Mouse (Mus musculus) C2C12 (cell line): ENCODE measurements at regions not wholly inside any gene's neighbourhood (a gene's known extent, or its start where the extent isn't known, plus 50 kb on each side); places are given as distances from the start of the nearest gene placed in this dataset.

Source experiments
- H3K27me3 ChIP-seq: one replicate; pipeline ENCODE4 v1.6.1; 2011; ENCODE audit not compliant: control insufficient read depth, insufficient read depth, insufficient read length
- H3K36me3 ChIP-seq: one replicate; pipeline ENCODE4 v1.6.1; 2011; ENCODE audit not compliant: control insufficient read depth, insufficient read depth
- H3K4me3 ChIP-seq: one replicate; pipeline ENCODE4 v1.5.1; 2011; ENCODE audit warnings: mild to moderate bottlenecking, control low read depth; ENCODE audit not compliant: poor library complexity, insufficient read depth, severe bottlenecking
- H3K79me2 ChIP-seq: one replicate; pipeline ENCODE4 v1.6.1; 2011; ENCODE audit not compliant: control insufficient read depth, insufficient read depth
- H3K79me3 ChIP-seq: one replicate; pipeline ENCODE4 v1.6.1; 2011; ENCODE audit warnings: low read depth, control low read depth
- H3ac ChIP-seq: one replicate; pipeline ENCODE3; 2011; ENCODE audit warnings: low read depth; ENCODE audit not compliant: control insufficient read depth, insufficient read length
- CEBPB ChIP-seq: IDR thresholded peaks from one replicate; pipeline ENCODE4 v1.6.1; 2011; ENCODE audit warnings: low read depth, mild to moderate bottlenecking, control low read depth, moderate library complexity
- CTCF ChIP-seq: IDR thresholded peaks from one replicate; pipeline ENCODE4 v1.5.1; 2011; ENCODE audit not compliant: control insufficient read depth, insufficient read depth, insufficient read length
- FOSL1 ChIP-seq: IDR thresholded peaks from one replicate; pipeline ENCODE4 v1.8.0; 2011; ENCODE audit warnings: mild to moderate bottlenecking, low read length; ENCODE audit not compliant: poor library complexity, insufficient read depth, severe bottlenecking
- MAX ChIP-seq: IDR thresholded peaks from one replicate; pipeline ENCODE4 v1.6.1; 2011; ENCODE audit warnings: mild to moderate bottlenecking, control low read depth
- MYOD1 ChIP-seq: IDR thresholded peaks from one replicate; pipeline ENCODE4 v1.6.1; 2011; ENCODE audit warnings: low read depth; ENCODE audit not compliant: control insufficient read depth, insufficient read length
- MYOG ChIP-seq: IDR thresholded peaks from one replicate; pipeline ENCODE4 v1.6.1; 2011; ENCODE audit not compliant: control insufficient read depth, insufficient read length; ENCODE audit errors: extremely low read depth
- USF1 ChIP-seq: IDR thresholded peaks from one replicate; pipeline ENCODE4 v1.6.1; 2011; ENCODE audit warnings: low read depth, mild to moderate bottlenecking, control low read depth, moderate library complexity

- Histone ChIP-seq H3K36me3 (no peaks in the 10 kb centered on the region), H3K27me3 (no peaks in the 10 kb centered on the region), H3K79me3 (no peaks in the 10 kb centered on the region), H3K79me2 (no peaks in the 10 kb centered on the region), H3K4me3 (no peak overlapping the region), H3ac (no peak overlapping the region)
- TF ChIP-seq USF1 (peak; percentile 65), MYOG (no peak), CTCF (no peak)
These were observed 71.1 kb upstream of the Man2a1 start for GRCm38 (mm10) chr17:64529296-64529994.

- no peaks in the 10 kb centered on the region for H3K27me3 ChIP-seq
These were observed 69.4 kb upstream of the Man2a1 start for GRCm38 (mm10) chr17:64531150-64531549.

DNA sequence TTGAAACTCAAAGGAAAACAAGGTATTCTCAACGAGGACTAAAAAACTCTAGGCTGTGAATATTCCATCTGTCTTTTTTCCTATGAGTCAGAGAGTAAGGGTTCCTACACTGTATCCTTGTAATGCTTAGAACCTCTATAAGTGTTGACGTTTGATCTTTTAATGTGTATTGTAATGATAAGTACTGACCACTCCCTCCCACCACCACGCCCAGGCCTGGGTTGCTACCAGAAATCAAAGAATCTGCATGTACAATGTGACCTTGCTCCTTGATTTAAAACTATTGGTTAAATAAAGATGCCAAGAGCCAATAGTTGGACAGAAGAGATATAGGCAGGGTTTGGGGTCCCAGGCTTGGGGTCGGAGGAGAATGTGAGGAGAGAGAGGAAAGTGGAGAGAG, 66.2 kb upstream of the Man2a1 start:
- no peaks in the 10 kb centered on the region for H3K79me3 ChIP-seq
- TF ChIP-seq MYOD1, result no peak
- TF ChIP-seq USF1, result no peak
- no peak for TF ChIP-seq CEBPB
- no peak for TF ChIP-seq CTCF
- no peak for TF ChIP-seq FOSL1
- TF ChIP-seq MAX, result no peak
- no peak for TF ChIP-seq MYOG
- H3K36me3 ChIP-seq, result no peaks in the 10 kb centered on the region
- no peak overlapping the region for H3ac ChIP-seq
- H3K27me3 ChIP-seq, result no peaks in the 10 kb centered on the region
- no peak overlapping the region for H3K4me3 ChIP-seq
- H3K79me2 ChIP-seq, result no peaks in the 10 kb centered on the region

More at GRCm38 (mm10) chr17:64531150-64531549, 69.4 kb upstream of the Man2a1 start:
- Histone ChIP-seq H3K4me3 (no peak overlapping the region), H3K36me3 (no peaks in the 10 kb centered on the region), H3ac (no peak overlapping the region), H3K79me3 (no peaks in the 10 kb centered on the region), H3K79me2 (no peaks in the 10 kb centered on the region)
- TF ChIP-seq FOSL1, result no peak

- no peak overlapping the region for H3ac ChIP-seq
- no peak overlapping the region for H3K4me3 ChIP-seq
- no peaks in the 10 kb centered on the region for H3K79me3 ChIP-seq
- no peaks in the 10 kb centered on the region for H3K36me3 ChIP-seq
- H3K79me2 ChIP-seq, result no peaks in the 10 kb centered on the region
- H3K27me3 ChIP-seq, result no peaks in the 10 kb centered on the region
- no peak for TF ChIP-seq CEBPB
- no peak for TF ChIP-seq MYOG
- no peak for TF ChIP-seq MYOD1
These were observed 62.0 kb upstream of the Man2a1 start for GRCm38 (mm10) chr17:64538520-64538953.

DNA sequence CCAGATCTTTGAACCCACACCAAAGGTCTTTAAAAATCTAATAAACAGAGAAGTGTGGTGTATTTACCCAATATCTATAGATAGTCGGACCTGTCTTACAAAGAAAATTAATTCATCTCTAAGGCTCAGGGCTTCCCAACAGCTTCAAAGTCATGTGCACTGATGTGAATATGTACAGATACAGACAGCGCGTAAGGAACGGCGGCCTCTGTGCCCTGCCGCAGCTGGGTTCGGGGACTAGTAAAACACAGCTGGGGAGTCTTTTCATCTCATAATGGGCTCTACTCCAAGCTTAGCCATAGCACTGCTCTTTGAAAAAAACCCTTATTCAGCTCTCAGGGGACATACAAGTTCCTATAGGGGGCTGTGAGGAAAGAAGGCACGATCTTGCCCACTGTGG, 60.1 kb upstream of the Man2a1 start:
- Histone ChIP-seq H3K79me3 (no peaks in the 10 kb centered on the region), H3K36me3 (no peaks in the 10 kb centered on the region), H3ac (no peak overlapping the region), H3K79me2 (no peaks in the 10 kb centered on the region), H3K4me3 (no peak overlapping the region), H3K27me3 (no peaks in the 10 kb centered on the region)
- TF ChIP-seq CTCF, result no peak
- no peak for TF ChIP-seq MAX
- no peak for TF ChIP-seq MYOD1
- TF ChIP-seq FOSL1, result no peak
- TF ChIP-seq USF1, result no peak
- no peak for TF ChIP-seq MYOG
- TF ChIP-seq CEBPB, result no peak

DNA sequence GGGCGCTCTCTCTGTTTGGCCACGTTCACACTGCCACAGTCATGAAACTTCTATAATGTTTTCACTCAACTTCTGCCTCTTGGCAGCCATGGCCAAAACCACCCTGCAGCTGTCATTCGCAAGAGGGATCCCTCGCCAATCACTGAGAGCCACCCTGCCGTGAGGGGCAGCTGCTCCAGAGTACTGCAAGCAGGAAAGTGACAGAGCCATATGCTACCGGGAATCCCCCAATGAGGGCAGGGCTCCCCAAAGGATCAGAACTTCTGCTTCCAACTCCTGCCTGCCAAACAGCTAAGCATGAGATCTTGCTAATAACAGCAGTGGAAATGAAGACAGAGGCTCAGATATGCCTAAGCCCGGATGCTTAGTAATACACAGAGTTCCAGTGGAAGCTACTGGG, 52.0 kb upstream of the Man2a1 start:
- Histone ChIP-seq H3K27me3 (no peaks in the 10 kb centered on the region), H3ac (no peak overlapping the region), H3K36me3 (no peaks in the 10 kb centered on the region), H3K79me2 (no peaks in the 10 kb centered on the region), H3K4me3 (no peak overlapping the region), H3K79me3 (no peaks in the 10 kb centered on the region)
- TF ChIP-seq CEBPB, result no peak
- TF ChIP-seq FOSL1, result no peak
- TF ChIP-seq MYOD1, result peak; percentile 39
- TF ChIP-seq MAX, result no peak
